18 mouse cellular contexts compared by ENCODE assay signal in the genomic region with DNA sequence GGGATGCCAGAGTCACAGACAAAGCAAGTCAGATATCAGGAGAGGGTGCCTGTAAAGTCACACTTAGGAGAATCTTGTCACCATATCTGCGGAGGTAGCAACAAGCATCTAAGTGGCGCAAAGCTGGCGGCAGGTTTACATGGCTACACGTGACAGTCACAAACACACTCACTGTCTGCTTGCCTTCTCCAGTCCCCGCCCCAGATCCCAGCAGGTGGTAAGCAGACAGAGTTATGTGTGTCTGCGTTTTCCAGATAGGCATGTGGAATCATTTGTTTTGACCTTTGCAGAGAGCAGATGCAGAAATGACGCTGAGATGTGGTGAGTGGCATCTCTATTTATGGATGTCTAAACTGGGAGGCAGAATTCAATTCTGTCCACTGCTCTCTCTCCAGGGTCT.
"Had no signal": no experiment of that assay in that cellular context is flagged by ENCODE, and none has a peak within 500 bp of the region (broad histone marks: within the 10 kb centered on the region; RNA-seq: fewer than 3 reads in every experiment).

No protein-coding gene starts in this region.

- H3K4me3 ChIP-seq: layer of hippocampus, adult 2 months; limb, embryonic 10.5 days; limb, embryonic 13.5 days; liver, embryonic 12.5 days; liver, embryonic 15.5 days; lung, embryonic 15.5 days; megakaryocyte, embryonic 14.5 days; stomach, embryonic 15.5 days had no signal

- H3K9me3 ChIP-seq: limb, embryonic 10.5 days; limb, embryonic 13.5 days; liver, embryonic 15.5 days; lung, embryonic 15.5 days; stomach, embryonic 15.5 days had no signal

- H3K27ac ChIP-seq: kidney, postnatal 0 days; layer of hippocampus, adult 2 months; limb, embryonic 10.5 days; limb, embryonic 13.5 days; liver, embryonic 12.5 days; liver, embryonic 15.5 days; lung, embryonic 15.5 days; stomach, embryonic 15.5 days had no signal

- H3K9ac ChIP-seq: limb, embryonic 13.5 days; liver, embryonic 12.5 days; liver, embryonic 15.5 days; lung, embryonic 15.5 days; stomach, embryonic 15.5 days had no signal

- ATAC-seq: liver, embryonic 12.5 days had no signal

- H3K36me3 ChIP-seq: limb, embryonic 10.5 days; limb, embryonic 13.5 days; liver, embryonic 12.5 days; liver, embryonic 15.5 days; lung, embryonic 15.5 days; stomach, embryonic 15.5 days had no signal

- H3K4me2 ChIP-seq: limb, embryonic 13.5 days; liver, embryonic 12.5 days; liver, embryonic 15.5 days; lung, embryonic 15.5 days; midbrain, embryonic 11.5 days; stomach, embryonic 15.5 days had no signal

- H3K27me3 ChIP-seq: limb, embryonic 13.5 days; liver, embryonic 12.5 days; liver, embryonic 15.5 days; lung, embryonic 15.5 days; megakaryocyte, embryonic 14.5 days; stomach, embryonic 15.5 days had no signal

- H3K4me1 ChIP-seq: limb, embryonic 10.5 days; limb, embryonic 13.5 days; liver, embryonic 12.5 days; liver, embryonic 15.5 days; lung, embryonic 15.5 days; megakaryocyte, embryonic 14.5 days; stomach, embryonic 15.5 days had no signal

- DNase-seq: kidney, postnatal 25 days; layer of hippocampus, adult 9-11 months; liver; lung, adult 18-20 months; lung, postnatal 10 days; lung, postnatal 36 days; midbrain, embryonic 14.5 days; thymus, postnatal 25 days had no signal
